Comparison of ENCODE assay signal across 10 mouse cellular contexts in the genomic region with DNA sequence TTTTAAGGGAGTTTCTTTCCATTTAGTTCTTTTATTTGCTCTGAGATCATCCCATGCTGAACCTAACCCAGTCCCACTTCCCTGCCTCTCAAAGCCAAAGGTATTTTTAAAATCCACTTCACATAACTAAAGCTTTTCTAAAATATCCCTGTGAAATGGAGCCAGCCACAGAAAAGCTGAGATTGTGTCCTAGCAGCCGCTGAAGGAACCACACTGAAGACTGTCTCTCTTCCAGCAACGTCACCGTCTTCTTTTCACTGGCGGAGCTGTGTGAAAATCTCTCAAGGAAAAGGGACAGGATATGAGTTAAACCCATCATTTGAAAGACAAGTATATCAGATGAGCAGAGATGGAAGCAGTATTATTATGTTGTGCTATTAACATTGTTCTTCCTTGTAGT. TPM values are rescaled to one million over a fixed set of nuclear protein-coding genes. Genes with fewer than 3 reads are reported as not detected.
"Had no signal": no experiment of that assay in that cellular context is flagged by ENCODE, and none has a peak within 500 bp of the region (broad histone marks: within the 10 kb centered on the region; RNA-seq: fewer than 3 reads in every experiment).

No protein-coding gene starts in this region.

- DNase-seq: lung, adult 2 months; lung, postnatal 14 days; lung, postnatal 36 days; thymus, adult 18-20 months; thymus, postnatal 14 days; thymus, postnatal 36 days had no signal

RNA-seq across cellular contexts. Expression of gene Gm9376, which starts 53.3 kb away (rescaled TPM):
- total RNA-seq: megakaryocyte progenitor cell, adult 5-6 weeks; midbrain, postnatal 0 days; monocyte, adult 5-6 weeks; neutrophil, adult 5-6 weeks had no signal
